Mouse (Mus musculus): ENCODE results near the gene Zscan25. TPM values are rescaled to one million over a fixed set of nuclear protein-coding genes. Genes with fewer than 3 reads are reported as not detected.

The Zscan25 gene
- total RNA-seq (2023) = 10 to 100 TPM; 29.1 to 31.5 TPM

GRCm38 (mm10) chr5:145280371-145281143 lies at the start of gene Zscan25:
Gene Zscan25, plus strand, starts transcription at chr5:145280500.

DNA sequence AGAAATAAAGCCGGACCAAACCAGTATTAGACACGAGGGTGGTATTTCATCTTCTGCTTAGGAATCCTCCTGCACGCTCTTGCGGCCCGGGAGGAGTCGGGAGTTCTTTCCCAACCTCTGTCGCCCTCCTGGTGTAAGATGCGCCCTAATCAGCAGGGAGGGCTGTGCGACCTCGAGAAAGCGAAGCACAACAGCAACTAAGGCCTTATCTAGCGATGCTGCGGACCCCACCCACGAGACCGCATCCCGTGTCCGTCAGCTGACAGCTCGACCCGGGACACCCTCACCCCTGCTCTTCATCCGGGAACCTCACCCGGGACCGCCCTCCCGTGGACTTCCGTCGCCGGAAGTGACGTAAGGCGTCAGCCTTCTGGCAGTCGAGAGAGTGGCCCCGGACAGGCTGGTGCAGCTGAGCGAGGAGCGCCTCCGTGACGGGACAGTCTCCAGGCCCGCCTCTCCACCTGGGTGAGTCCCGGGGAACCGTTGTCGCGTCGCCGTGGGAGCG lies 48.9 kb upstream of the Zscan25 start, which contains the start of gene Zfp655:
Gene Zfp655, plus strand, starts transcription at position 349 of the 505 bp plus-strand sequence.

Other genes with a start within 250 kb of the Zscan25 start
- not detected for gene Gm4871, start 247.7 kb upstream of the Zscan25 start, total RNA-seq (2023)
- not detected for gene 1700018F24Rik, start 237.5 kb upstream of the Zscan25 start, total RNA-seq (2023)
- 10 to 100 TPM; 92.3 to 99.4 TPM for gene Arpc1a, start 196.7 kb upstream of the Zscan25 start, total RNA-seq (2023)
- not detected for gene Kpna7, start 196.5 kb upstream of the Zscan25 start, total RNA-seq (2023)
- gene Arpc1b, start 166.3 kb upstream of the Zscan25 start, total RNA-seq (2023) = 100 to 1,000 TPM; 496 to 499 TPM
- gene Pdap1, start 140.3 kb upstream of the Zscan25 start, total RNA-seq (2023) = 10 to 100 TPM; 48.3 to 56.8 TPM
- gene Bud31, start 140.1 kb upstream of the Zscan25 start, total RNA-seq (2023) = 100 to 1,000 TPM; 196 to 197 TPM
- 10 to 100 TPM; 22.1 to 23.9 TPM for gene Ptcd1, start 113.4 kb upstream of the Zscan25 start, total RNA-seq (2023)
- gene Cpsf4, start 113.3 kb upstream of the Zscan25 start, total RNA-seq (2023) = 10 to 100 TPM; 41.5 to 43.8 TPM
- 100 to 1,000 TPM; 114 to 135 TPM for gene Atp5j2, start 88.4 kb upstream of the Zscan25 start, total RNA-seq (2023)
- gene Zkscan14, start 78.6 kb upstream of the Zscan25 start, total RNA-seq (2023) = 10 to 100 TPM; 34.9 TPM
- 1 to 10 TPM; 9.5 to 9.9 TPM for gene Zkscan5, start 75.9 kb upstream of the Zscan25 start, total RNA-seq (2023)
- 10 to 100 TPM; 68.3 to 74.0 TPM for gene Zfp655, start 48.8 kb upstream of the Zscan25 start, total RNA-seq (2023)
- gene Cyp3a57, start 64.8 kb downstream of the Zscan25 start, total RNA-seq (2023) = not detected
- gene Cyp3a16, start 189.2 kb downstream of the Zscan25 start, total RNA-seq (2023) = not detected